Mouse (Mus musculus) liver, embryonic 15.5 days (tissue): ENCODE measurements around the gene Retn. TPM values are rescaled to one million over a fixed set of nuclear protein-coding genes. Genes with fewer than 3 reads are reported as not detected.

Source experiments
- ATAC-seq: fragments of 200-750 bp; cut with Nextera tagmentation; 2 replicates; pipeline ENCODE4 v1.8.0; 2017; ENCODE audit warnings: moderate number of reproducible peaks, mild to moderate bottlenecking, moderate library complexity; ENCODE audit not compliant: insufficient read depth
- H3K27ac ChIP-seq: fragments of 300-500 bp; sonication (generic); replicated peaks from 2 replicates; pipeline ENCODE4 v1.5.1; 2015; ENCODE audit warnings: mild to moderate bottlenecking, inconsistent platforms
- H3K27me3 ChIP-seq: fragments of 300-500 bp; sonication (generic); 2 replicates; pipeline ENCODE4 v1.6.1; 2015; ENCODE audit warnings: mild to moderate bottlenecking, inconsistent platforms
- H3K36me3 ChIP-seq: fragments of 300-500 bp; sonication (generic); replicated peaks from 2 replicates; pipeline ENCODE4 v1.6.1; 2015; ENCODE audit warnings: moderate library complexity, mild to moderate bottlenecking, inconsistent platforms
- H3K4me1 ChIP-seq: fragments of 300-500 bp; sonication (generic); replicated peaks from 2 replicates; pipeline ENCODE4 v1.6.1; 2015; ENCODE audit warnings: inconsistent platforms
- H3K4me2 ChIP-seq: fragments of 300-500 bp; sonication (generic); 2 replicates; pipeline ENCODE4 v1.6.1; 2015; ENCODE audit warnings: moderate library complexity, mild to moderate bottlenecking, inconsistent platforms
- H3K4me3 ChIP-seq: fragments of 300-500 bp; sonication (generic); replicated peaks from 2 replicates; pipeline ENCODE4 v1.5.1; 2015; ENCODE audit warnings: mild to moderate bottlenecking, inconsistent platforms
- H3K9ac ChIP-seq: fragments of 300-500 bp; sonication (generic); 2 replicates; pipeline ENCODE4 v1.6.1; 2015; ENCODE audit warnings: moderate library complexity, mild to moderate bottlenecking, inconsistent platforms
- H3K9me3 ChIP-seq: fragments of 300-500 bp; sonication (generic); replicated peaks from 2 replicates; pipeline ENCODE4 v1.6.1; 2016; ENCODE audit warnings: inconsistent platforms
- WGBS: fragments of 180-500 bp; shearing (Covaris S2); methylation state at CpG from one replicate; pipeline ENCODE4 v1.1.7; 2015; ENCODE audit warnings: mixed read lengths; ENCODE audit not compliant: insufficient replicate concordance; 5-methylcytosine and 5-hydroxymethylcytosine counted together
- polyA plus RNA-seq: library from polyadenylated mRNA; unstranded; fragments of >200 nt; fragmentation: Nextera tagmentation; extraction: Ambion mirVana; gene quantifications from 2 replicates; pipeline ENCODE4 v1.2.1, GENCODE M21; 2015

Gene Retn
- polyA plus RNA-seq, 1 experiment from 2014 or later = not detected

GRCm38 (mm10) chr8:3630647-3631477 lies 24.7 kb upstream of the Retn start, which contains the start of gene Stxbp2:
Gene Stxbp2 (plus strand): TSS chr8:3630955.
- peak within 1 kb of the TSS; percentile 68 for H3K9ac ChIP-seq
- peaks cover 22% of the 10 kb centered on the region for H3K27me3 ChIP-seq
- H3K9me3 ChIP-seq = no peaks in the 10 kb centered on the region
- H3K4me3 ChIP-seq = peak within 1 kb of the TSS; percentile 81
- H3K4me2 ChIP-seq = peak within 1 kb of the TSS; percentile 86
- ATAC-seq = peak; percentile 88
- 4% methylated on average over 47 of the region's 47 CpGs for WGBS
- H3K4me1 ChIP-seq = peaks cover 21% of the 10 kb centered on the region
- peak within 1 kb of the TSS; percentile 42 for H3K27ac ChIP-seq
- peaks cover 28% of the 10 kb centered on the region for H3K36me3 ChIP-seq

GRCm38 (mm10) chr8:3631478-3631875 lies 24.1 kb upstream of the Retn start:
- H3K27me3 ChIP-seq = peaks cover 22% of the 10 kb centered on the region
- H3K4me3 ChIP-seq = peak overlapping the region; percentile 81
- peak overlapping the region; percentile 42 for H3K27ac ChIP-seq
- H3K9me3 ChIP-seq = no peaks in the 10 kb centered on the region
- ATAC-seq = peak; percentile 53
- H3K4me1 ChIP-seq = peaks cover 21% of the 10 kb centered on the region
- H3K4me2 ChIP-seq = peak overlapping the region; percentile 86
- 2% methylated on average over 8 of the region's 8 CpGs for WGBS
- H3K36me3 ChIP-seq = peaks cover 34% of the 10 kb centered on the region
- peak overlapping the region; percentile 68 for H3K9ac ChIP-seq

GRCm38 (mm10) chr8:3645804-3646203 lies 9.8 kb upstream of the Retn start:
- H3K9me3 ChIP-seq = no peaks in the 10 kb centered on the region
- no peak overlapping the region for H3K4me2 ChIP-seq
- H3K27ac ChIP-seq = no peak overlapping the region
- no peak overlapping the region for H3K9ac ChIP-seq
- H3K27me3 ChIP-seq = no peaks in the 10 kb centered on the region
- H3K4me1 ChIP-seq = peaks cover 7% of the 10 kb centered on the region; the same call in 1 of the 2 replicates
- WGBS = 8% methylated on average over 5 of the region's 5 CpGs
- ATAC-seq = peak; percentile 63
- peaks cover 23% of the 10 kb centered on the region for H3K36me3 ChIP-seq
- no peak overlapping the region for H3K4me3 ChIP-seq

- Histone ChIP-seq H3K4me3 (no peak overlapping the region), H3K36me3 (peaks cover 11% of the 10 kb centered on the region; the same call in 1 of the 2 replicates), H3K4me1 (peaks cover 7% of the 10 kb centered on the region; the same call in 1 of the 2 replicates), H3K9me3 (no peaks in the 10 kb centered on the region), H3K27me3 (no peaks in the 10 kb centered on the region), H3K9ac (no peak overlapping the region), H3K27ac (no peak overlapping the region), H3K4me2 (no peak overlapping the region)
- WGBS = 58% methylated on average over 6 of the region's 6 CpGs
- no peak for ATAC-seq
Measured at GRCm38 (mm10) chr8:3646824-3647531, 8.6 kb upstream of the Retn start.

- 47% methylated on average over 4 of the region's 4 CpGs for WGBS
- Histone ChIP-seq H3K27me3 (no peaks in the 10 kb centered on the region), H3K4me1 (peaks cover 7% of the 10 kb centered on the region; the same call in 1 of the 2 replicates), H3K9me3 (no peaks in the 10 kb centered on the region), H3K4me2 (no peak overlapping the region), H3K9ac (no peak overlapping the region), H3K27ac (no peak overlapping the region), H3K36me3 (peaks cover 7% of the 10 kb centered on the region; the same call in 1 of the 2 replicates), H3K4me3 (no peak overlapping the region)
- no peak for ATAC-seq
Measured at GRCm38 (mm10) chr8:3647561-3647960, 8.0 kb upstream of the Retn start.

GRCm38 (mm10) chr8:3648268-3648667 lies 7.3 kb upstream of the Retn start:
- Histone ChIP-seq H3K4me1 (peaks cover 7% of the 10 kb centered on the region; the same call in 1 of the 2 replicates), H3K27ac (no peak overlapping the region), H3K9me3 (no peaks in the 10 kb centered on the region), H3K36me3 (no peaks in the 10 kb centered on the region), H3K4me2 (peak overlapping the region; percentile 21; the same call in 1 of the 2 replicates), H3K4me3 (no peak overlapping the region), H3K27me3 (no peaks in the 10 kb centered on the region), H3K9ac (no peak overlapping the region)
- WGBS = 38% methylated on average over 2 of the region's 2 CpGs
- ATAC-seq = no peak

GRCm38 (mm10) chr8:3648990-3649389 lies 6.6 kb upstream of the Retn start:
- ATAC-seq = no peak
- Histone ChIP-seq H3K36me3 (no peaks in the 10 kb centered on the region), H3K4me1 (peaks cover 7% of the 10 kb centered on the region; the same call in 1 of the 2 replicates), H3K4me2 (0 out of 2 replicates have a peak overlapping the region, but pooled peaks have one; percentile 21), H3K9ac (no peak overlapping the region), H3K27me3 (no peaks in the 10 kb centered on the region), H3K9me3 (no peaks in the 10 kb centered on the region), H3K4me3 (no peak overlapping the region), H3K27ac (0 out of 2 replicates have a peak overlapping the region, but pooled peaks have one; percentile 19)
- WGBS = 39% methylated on average over 1 of the region's 1 CpGs

GRCm38 (mm10) chr8:3652845-3653244 lies 2.7 kb upstream of the Retn start:
- H3K27me3 ChIP-seq = 0 out of 2 replicates have a peak, but pooled peaks cover 4% of the 10 kb centered on the region
- no peaks in the 10 kb centered on the region for H3K4me1 ChIP-seq
- 32% methylated on average over 3 of the region's 3 CpGs for WGBS
- H3K36me3 ChIP-seq = no peaks in the 10 kb centered on the region
- H3K27ac ChIP-seq = no peak overlapping the region
- ATAC-seq = no peak
- H3K4me3 ChIP-seq = no peak overlapping the region
- H3K9ac ChIP-seq = no peak overlapping the region
- H3K9me3 ChIP-seq = no peaks in the 10 kb centered on the region
- no peak overlapping the region for H3K4me2 ChIP-seq

GRCm38 (mm10) chr8:3654726-3655508 lies 653 bp upstream of the Retn start:
- no peak overlapping the region for H3K27ac ChIP-seq
- H3K36me3 ChIP-seq = no peaks in the 10 kb centered on the region
- no peak overlapping the region for H3K4me2 ChIP-seq
- H3K4me3 ChIP-seq = no peak overlapping the region
- 0 out of 2 replicates have a peak, but pooled peaks cover 4% of the 10 kb centered on the region for H3K27me3 ChIP-seq
- WGBS = 60% methylated on average over 11 of the region's 11 CpGs
- no peaks in the 10 kb centered on the region for H3K4me1 ChIP-seq
- H3K9ac ChIP-seq = no peak overlapping the region
- no peak for ATAC-seq
- no peaks in the 10 kb centered on the region for H3K9me3 ChIP-seq

- ATAC-seq = no peak
- 20% methylated on average over 7 of the region's 7 CpGs for WGBS
- no peaks in the 10 kb centered on the region for H3K4me1 ChIP-seq
Measured at GRCm38 (mm10) chr8:3656725-3657381, 1.3 kb downstream of the Retn start.

More at GRCm38 (mm10) chr8:3656725-3657381, 1.3 kb downstream of the Retn start:
- H3K27ac ChIP-seq = no peak overlapping the region
- no peaks in the 10 kb centered on the region for H3K9me3 ChIP-seq
- H3K4me2 ChIP-seq = no peak overlapping the region
- 0 out of 2 replicates have a peak, but pooled peaks cover 4% of the 10 kb centered on the region for H3K27me3 ChIP-seq
- no peak overlapping the region for H3K9ac ChIP-seq
- no peaks in the 10 kb centered on the region for H3K36me3 ChIP-seq
- H3K4me3 ChIP-seq = no peak overlapping the region
